Mouse (Mus musculus): ENCODE data around the gene Tmem107. TPM values are rescaled to one million over a fixed set of nuclear protein-coding genes. Genes with fewer than 3 reads are reported as not detected.

The Tmem107 gene
- polyA plus RNA-seq, 1 experiment from 2014 or later, result 62.9 TPM

- WGBS, result under 1% methylated on average over 29 of the region's 29 CpGs
- H3K36me3 ChIP-seq (ENCODE audit: insufficient read depth, low read length), result peaks cover 19% of the 10 kb centered on the region
- no peaks in the 10 kb centered on the region for H3K27me3 ChIP-seq (replicated peaks; ENCODE audit: insufficient read depth, low read length)
- ATAC-seq (peak; percentile 61), DNase-seq (ENCODE audit: low spot score) (peak; percentile 100)
- peak overlapping the region; percentile 76 for H3K4me2 ChIP-seq (replicated peaks; ENCODE audit: low read depth, low read length)
- peak overlapping the region; percentile 100 for H3K9ac ChIP-seq (replicated peaks; ENCODE audit: low read depth)
- H3K9me3 ChIP-seq (ENCODE audit: low read length), result no peaks in the 10 kb centered on the region
- H3K4me1 ChIP-seq (ENCODE audit: insufficient read depth, low read depth, low read length), result peaks cover 16% of the 10 kb centered on the region
- H3K4me3 ChIP-seq (ENCODE audit: low read depth, low read length), result peak overlapping the region; percentile 97
- H3K27ac ChIP-seq (ENCODE audit: low read length), result peak overlapping the region; percentile 100
- TF ChIP-seq EP300 (IDR thresholded peaks at IDR 0.05), result peak; percentile 100
- no peak for TF ChIP-seq CTCF (IDR thresholded peaks at IDR 0.05)
Observed at GRCm38 (mm10) chr11:69096987-69097900, 26.6 kb downstream of the Tmem107 start.

GRCm38 (mm10) chr11:69098039-69098761, 27.6 kb downstream of the Tmem107 start:
- Histone ChIP-seq H3K4me2 (replicated peaks; ENCODE audit: low read depth, low read length) (peak overlapping the region; percentile 76), H3K27ac (ENCODE audit: low read length) (peak overlapping the region; percentile 100), H3K4me3 (ENCODE audit: low read depth, low read length) (peak overlapping the region; percentile 97), H3K27me3 (replicated peaks; ENCODE audit: insufficient read depth, low read length) (no peaks in the 10 kb centered on the region), H3K4me1 (ENCODE audit: insufficient read depth, low read depth, low read length) (peaks cover 16% of the 10 kb centered on the region), H3K9me3 (ENCODE audit: low read length) (no peaks in the 10 kb centered on the region), H3K9ac (replicated peaks; ENCODE audit: low read depth) (peak overlapping the region; percentile 58), H3K36me3 (ENCODE audit: insufficient read depth, low read length) (peaks cover 29% of the 10 kb centered on the region)
- WGBS, result 7% methylated on average over 8 of the region's 8 CpGs
- no peak for DNase-seq (ENCODE audit: low spot score)
- TF ChIP-seq EP300 (IDR thresholded peaks at IDR 0.05) (no peak), CTCF (IDR thresholded peaks at IDR 0.05) (no peak)
- ATAC-seq, result no peak

- peak overlapping the region; percentile 79 for H3K9ac ChIP-seq (replicated peaks; ENCODE audit: low read depth)
- peaks cover 34% of the 10 kb centered on the region for H3K36me3 ChIP-seq (ENCODE audit: insufficient read depth, low read length)
- no peak for TF ChIP-seq EP300 (IDR thresholded peaks at IDR 0.05)
- TF ChIP-seq CTCF (IDR thresholded peaks at IDR 0.05), result no peak
- DNase-seq (ENCODE audit: low spot score), result peak; percentile 97
- no peaks in the 10 kb centered on the region for H3K27me3 ChIP-seq (replicated peaks; ENCODE audit: insufficient read depth, low read length)
- peak; percentile 32 for ATAC-seq
- WGBS, result 2% methylated on average over 19 of the region's 19 CpGs
- H3K4me3 ChIP-seq (ENCODE audit: low read depth, low read length), result peak overlapping the region; percentile 97
- H3K9me3 ChIP-seq (ENCODE audit: low read length), result no peaks in the 10 kb centered on the region
- peak overlapping the region; percentile 76 for H3K4me2 ChIP-seq (replicated peaks; ENCODE audit: low read depth, low read length)
- H3K27ac ChIP-seq (ENCODE audit: low read length), result peak overlapping the region; percentile 100
- peaks cover 16% of the 10 kb centered on the region for H3K4me1 ChIP-seq (ENCODE audit: insufficient read depth, low read depth, low read length)
Observed at GRCm38 (mm10) chr11:69098762-69099091, 28.1 kb downstream of the Tmem107 start.

GRCm38 (mm10) chr11:69099177-69099914, 28.7 kb downstream of the Tmem107 start:
- TF ChIP-seq EP300 (IDR thresholded peaks at IDR 0.05) (peak; percentile 99), CTCF (IDR thresholded peaks at IDR 0.05) (no peak)
- peak; percentile 1; the same call in 1 of the 2 replicates for ATAC-seq
- WGBS, result under 1% methylated on average over 22 of the region's 22 CpGs

GRCm38 (mm10) chr11:69099915-69100345, 29.3 kb downstream of the Tmem107 start:
- TF ChIP-seq CTCF (IDR thresholded peaks at IDR 0.05) (peak; percentile 49), EP300 (IDR thresholded peaks at IDR 0.05) (no peak)
- H3K27me3 ChIP-seq (replicated peaks; ENCODE audit: insufficient read depth, low read length), result no peaks in the 10 kb centered on the region
- H3K4me3 ChIP-seq (ENCODE audit: low read depth, low read length), result peak overlapping the region; percentile 97
- peaks cover 46% of the 10 kb centered on the region for H3K36me3 ChIP-seq (ENCODE audit: insufficient read depth, low read length)
- peak overlapping the region; percentile 79 for H3K9ac ChIP-seq (replicated peaks; ENCODE audit: low read depth)
- peak overlapping the region; percentile 76 for H3K4me2 ChIP-seq (replicated peaks; ENCODE audit: low read depth, low read length)
- H3K9me3 ChIP-seq (ENCODE audit: low read length), result no peaks in the 10 kb centered on the region
- peak; percentile 97 for DNase-seq (ENCODE audit: low spot score)
- ATAC-seq, result peak; percentile 10
- H3K4me1 ChIP-seq (ENCODE audit: insufficient read depth, low read depth, low read length), result peaks cover 16% of the 10 kb centered on the region
- 1% methylated on average over 23 of the region's 23 CpGs for WGBS
- H3K27ac ChIP-seq (ENCODE audit: low read length), result peak overlapping the region; percentile 100

More at GRCm38 (mm10) chr11:69099177-69099914, 28.7 kb downstream of the Tmem107 start:
- Histone ChIP-seq H3K4me1 (ENCODE audit: insufficient read depth, low read depth, low read length) (peaks cover 16% of the 10 kb centered on the region), H3K36me3 (ENCODE audit: insufficient read depth, low read length) (peaks cover 40% of the 10 kb centered on the region), H3K4me3 (ENCODE audit: low read depth, low read length) (peak overlapping the region; percentile 97), H3K9ac (replicated peaks; ENCODE audit: low read depth) (peak overlapping the region; percentile 79), H3K4me2 (replicated peaks; ENCODE audit: low read depth, low read length) (peak overlapping the region; percentile 76), H3K27me3 (replicated peaks; ENCODE audit: insufficient read depth, low read length) (no peaks in the 10 kb centered on the region), H3K27ac (ENCODE audit: low read length) (peak overlapping the region; percentile 100), H3K9me3 (ENCODE audit: low read length) (no peaks in the 10 kb centered on the region)
- peak; percentile 90 for DNase-seq (ENCODE audit: low spot score)
